Mouse (Mus musculus) kidney, embryonic 16.5 days (tissue): ENCODE measurements around the gene Pga5. TPM values are rescaled to one million over a fixed set of nuclear protein-coding genes. Genes with fewer than 3 reads are reported as not detected.

Experiments used
- ATAC-seq: fragments of 200-750 bp; cut with Nextera tagmentation; 2 replicates; pipeline ENCODE4 v1.8.0; 2017; ENCODE audit warnings: moderate TSS enrichment; ENCODE audit not compliant: low FRiP score, low TSS enrichment
- H3K27ac ChIP-seq: fragments of 300-500 bp; sonication (generic); 2 replicates; pipeline ENCODE4 v1.5.1; 2014; ENCODE audit warnings: low read length
- H3K27me3 ChIP-seq: fragments of 300-500 bp; sonication (generic); 2 replicates; pipeline ENCODE4 v1.6.1; 2014; ENCODE audit warnings: low read length, control low read depth, mixed read lengths; ENCODE audit not compliant: insufficient read depth
- H3K36me3 ChIP-seq: fragments of 300-500 bp; sonication (generic); 2 replicates; pipeline ENCODE4 v1.6.1; 2014; ENCODE audit warnings: low read length, control low read depth, mixed read lengths; ENCODE audit not compliant: insufficient read depth
- H3K4me1 ChIP-seq: fragments of 300-500 bp; sonication (generic); 2 replicates; pipeline ENCODE4 v1.6.1; 2014; ENCODE audit warnings: low read length, control low read depth, mixed read lengths; ENCODE audit not compliant: insufficient read depth
- H3K4me2 ChIP-seq: fragments of 300-500 bp; sonication (generic); replicated peaks from 2 replicates; pipeline ENCODE4 v1.6.1; 2014; ENCODE audit warnings: low read depth, low read length
- H3K4me3 ChIP-seq: fragments of 300-500 bp; sonication (generic); 2 replicates; pipeline ENCODE4 v1.5.1; 2014; ENCODE audit warnings: mild to moderate bottlenecking, low read length
- H3K9ac ChIP-seq: fragments of 300-500 bp; sonication (generic); replicated peaks from 2 replicates; pipeline ENCODE4 v1.6.1; 2014; ENCODE audit warnings: low read length
- H3K9me3 ChIP-seq: fragments of 300-500 bp; sonication (generic); 2 replicates; pipeline ENCODE4 v1.6.1; 2016; ENCODE audit warnings: low read length, control low read depth
- WGBS: fragments of 180-500 bp; shearing (Covaris S2); extraction: QIAGEN DNeasy Blood & Tissue Kit; methylation state at CpG from one replicate; pipeline ENCODE4 v1.1.7; 2014; 5-methylcytosine and 5-hydroxymethylcytosine counted together
- polyA plus RNA-seq: library from polyadenylated mRNA; unstranded; fragments of >200 nt; fragmentation: Nextera tagmentation; extraction: Ambion mirVana; gene quantifications from 2 replicates; pipeline ENCODE4 v1.2.1, GENCODE M21; 2015

Pga5 gene
- polyA plus RNA-seq, 1 experiment from 2014 or later: not detected

DNA sequence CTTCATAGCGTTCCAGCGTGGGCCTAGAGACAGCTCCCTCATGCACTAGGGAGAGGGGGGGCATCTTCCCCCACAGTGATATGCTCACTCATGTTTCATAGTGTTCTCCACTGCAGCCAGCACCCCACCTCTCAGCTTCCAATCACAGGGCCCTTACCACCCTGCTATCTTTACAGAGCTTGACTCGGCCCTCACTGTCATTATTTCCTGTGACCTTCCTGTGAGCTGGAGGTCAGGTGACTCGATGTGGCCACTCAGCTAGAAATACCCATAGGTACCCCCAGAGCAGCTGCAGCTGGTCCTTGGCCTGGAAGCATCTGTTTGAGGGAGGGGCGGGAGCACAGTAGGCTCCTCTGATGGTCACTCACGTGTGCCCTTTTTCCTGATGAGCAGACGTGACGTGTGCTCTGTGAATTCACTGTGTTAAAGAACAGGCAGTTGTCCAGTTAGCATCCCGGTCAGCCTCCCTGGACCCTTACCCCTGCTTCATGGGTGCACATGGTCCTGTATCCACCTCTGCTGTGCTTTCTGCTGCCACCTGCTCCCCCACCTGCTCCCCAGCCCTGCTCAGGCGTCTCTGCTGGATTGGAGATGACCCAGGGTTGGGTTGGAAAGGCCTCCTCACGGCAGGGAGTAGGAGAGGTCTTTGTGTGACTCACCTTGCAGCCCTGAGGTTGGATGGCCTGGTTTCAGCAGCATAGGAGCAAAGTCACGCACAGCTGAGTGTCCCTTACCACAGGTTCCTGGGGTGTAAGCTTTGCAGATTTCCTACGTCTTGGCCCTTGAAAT lies 29.4 kb upstream of the Pga5 start:
- H3K36me3 ChIP-seq: peaks cover 27% of the 10 kb centered on the region
- no peak for ATAC-seq
- H3K27me3 ChIP-seq: no peaks in the 10 kb centered on the region
- no peak overlapping the region for H3K4me3 ChIP-seq
- H3K4me1 ChIP-seq: peaks cover 4% of the 10 kb centered on the region; the same call in 1 of the 2 replicates
- WGBS: 77% methylated on average over 13 of the region's 13 CpGs
- no peak overlapping the region for H3K9ac ChIP-seq
- no peak overlapping the region for H3K4me2 ChIP-seq
- no peak overlapping the region for H3K27ac ChIP-seq
- no peaks in the 10 kb centered on the region for H3K9me3 ChIP-seq

GRCm38 (mm10) chr19:10703470-10703869 lies 25.6 kb upstream of the Pga5 start:
- Histone ChIP-seq H3K9me3 (no peaks in the 10 kb centered on the region), H3K4me1 (peaks cover 30% of the 10 kb centered on the region), H3K9ac (no peak overlapping the region), H3K27me3 (no peaks in the 10 kb centered on the region), H3K4me3 (no peak overlapping the region), H3K4me2 (no peak overlapping the region), H3K36me3 (0 out of 2 replicates have a peak, but pooled peaks cover 9% of the 10 kb centered on the region), H3K27ac (no peak overlapping the region)
- ATAC-seq: no peak
- whole genome bisulfite sequencing: 85% methylated on average over 8 of the region's 8 CpGs

- no peaks in the 10 kb centered on the region for H3K27me3 ChIP-seq
- H3K36me3 ChIP-seq: 0 out of 2 replicates have a peak, but pooled peaks cover 1% of the 10 kb centered on the region
- WGBS: 77% methylated on average over 8 of the region's 8 CpGs
- ATAC-seq: no peak
- no peak overlapping the region for H3K4me3 ChIP-seq
- no peak overlapping the region for H3K27ac ChIP-seq
- H3K4me1 ChIP-seq: peaks cover 44% of the 10 kb centered on the region
- no peaks in the 10 kb centered on the region for H3K9me3 ChIP-seq
- H3K9ac ChIP-seq: no peak overlapping the region
- no peak overlapping the region for H3K4me2 ChIP-seq
Measured at GRCm38 (mm10) chr19:10702125-10702524, 24.3 kb upstream of the Pga5 start.

DNA sequence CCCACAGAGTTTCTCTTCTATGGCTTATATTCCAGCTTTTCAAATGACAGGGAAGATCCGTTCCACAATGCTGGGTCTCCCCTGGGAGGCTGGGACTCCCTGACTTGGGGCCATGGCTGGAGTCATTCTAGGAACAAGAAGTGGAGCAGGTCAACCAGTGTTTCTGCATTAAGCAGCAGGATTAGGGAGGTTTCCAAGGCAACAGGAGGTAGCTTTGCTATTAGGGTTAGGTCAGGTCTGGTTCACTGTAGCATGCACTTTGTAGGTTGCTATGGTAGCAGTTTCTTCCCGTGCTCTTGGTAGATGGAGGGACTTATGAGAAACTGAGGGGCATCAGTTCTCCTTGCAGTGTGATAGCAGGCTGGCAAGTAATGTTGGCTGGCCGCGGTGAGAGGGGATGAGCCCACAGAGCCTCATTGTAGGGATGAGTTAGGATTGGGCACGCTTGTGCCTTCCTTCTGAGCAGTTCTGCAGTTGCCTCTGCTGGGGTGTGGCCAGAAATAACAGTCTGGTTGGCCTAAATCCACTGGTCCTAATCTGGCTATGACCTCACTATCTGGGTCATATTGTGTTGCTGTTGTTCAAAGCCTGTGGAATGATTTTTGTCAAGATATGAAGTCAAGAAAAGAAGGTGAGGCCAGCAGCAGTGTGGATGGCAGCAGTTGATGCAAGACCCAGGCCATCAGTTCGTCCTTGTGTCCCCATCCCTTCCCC lies 23.3 kb upstream of the Pga5 start:
- ATAC-seq: no peak
- WGBS: 61% methylated on average over 6 of the region's 6 CpGs
- H3K4me3 ChIP-seq: no peak overlapping the region
- H3K4me2 ChIP-seq: no peak overlapping the region
- H3K9me3 ChIP-seq: no peaks in the 10 kb centered on the region
- H3K4me1 ChIP-seq: peaks cover 51% of the 10 kb centered on the region
- H3K27ac ChIP-seq: no peak overlapping the region
- no peaks in the 10 kb centered on the region for H3K27me3 ChIP-seq
- no peak overlapping the region for H3K9ac ChIP-seq
- no peaks in the 10 kb centered on the region for H3K36me3 ChIP-seq

GRCm38 (mm10) chr19:10699851-10700250 lies 22.0 kb upstream of the Pga5 start:
- Histone ChIP-seq H3K4me1 (peaks cover 62% of the 10 kb centered on the region), H3K36me3 (no peaks in the 10 kb centered on the region), H3K27ac (0 out of 2 replicates have a peak overlapping the region, but pooled peaks have one; percentile 8), H3K9me3 (no peaks in the 10 kb centered on the region), H3K4me3 (no peak overlapping the region), H3K27me3 (no peaks in the 10 kb centered on the region), H3K9ac (peak overlapping the region; percentile 0; the same call in 1 of the 2 replicates), H3K4me2 (no peak overlapping the region)
- 65% methylated on average over 9 of the region's 9 CpGs for WGBS
- no peak for ATAC-seq

GRCm38 (mm10) chr19:10698131-10698991 lies 20.5 kb upstream of the Pga5 start:
- 79% methylated on average over 9 of the region's 9 CpGs for WGBS
- no peak overlapping the region for H3K4me2 ChIP-seq
- ATAC-seq: peak; percentile 52; the same call in 1 of the 2 replicates
- H3K27me3 ChIP-seq: no peaks in the 10 kb centered on the region
- 0 out of 2 replicates have a peak overlapping the region, but pooled peaks have one; percentile 9 for H3K9ac ChIP-seq
- H3K36me3 ChIP-seq: no peaks in the 10 kb centered on the region
- no peak overlapping the region for H3K4me3 ChIP-seq
- H3K4me1 ChIP-seq: peaks cover 62% of the 10 kb centered on the region
- peak overlapping the region; percentile 71 for H3K27ac ChIP-seq
- no peaks in the 10 kb centered on the region for H3K9me3 ChIP-seq

DNA sequence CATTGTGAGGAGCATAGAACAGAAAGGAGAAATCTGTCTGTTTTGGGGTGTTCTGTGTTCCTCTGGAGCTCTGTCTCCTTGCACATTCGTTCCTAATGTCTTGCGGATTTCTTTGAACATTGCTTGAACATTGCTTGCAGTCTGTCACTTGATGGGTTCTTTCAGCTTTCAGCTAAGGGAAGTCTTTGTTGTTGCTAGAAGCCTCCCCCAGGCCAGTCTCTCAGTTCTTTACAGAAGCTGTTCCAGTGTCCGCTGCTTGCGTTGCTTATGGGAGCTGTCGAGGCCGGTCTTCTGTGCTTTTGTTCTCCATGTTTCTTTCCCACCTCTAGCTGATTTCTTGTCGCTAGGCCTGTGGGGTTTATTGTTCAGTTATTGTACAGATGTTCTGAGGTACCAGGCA lies 17.9 kb upstream of the Pga5 start:
- no peak overlapping the region for H3K4me2 ChIP-seq
- 0 out of 2 replicates have a peak overlapping the region, but pooled peaks have one; percentile 23 for H3K9ac ChIP-seq
- H3K9me3 ChIP-seq: no peaks in the 10 kb centered on the region
- H3K27me3 ChIP-seq: no peaks in the 10 kb centered on the region
- peaks cover 54% of the 10 kb centered on the region for H3K4me1 ChIP-seq
- H3K4me3 ChIP-seq: no peak overlapping the region
- peak overlapping the region; percentile 57 for H3K27ac ChIP-seq
- ATAC-seq: no peak
- 34% methylated on average over 7 of the region's 7 CpGs for WGBS
- H3K36me3 ChIP-seq: no peaks in the 10 kb centered on the region

DNA sequence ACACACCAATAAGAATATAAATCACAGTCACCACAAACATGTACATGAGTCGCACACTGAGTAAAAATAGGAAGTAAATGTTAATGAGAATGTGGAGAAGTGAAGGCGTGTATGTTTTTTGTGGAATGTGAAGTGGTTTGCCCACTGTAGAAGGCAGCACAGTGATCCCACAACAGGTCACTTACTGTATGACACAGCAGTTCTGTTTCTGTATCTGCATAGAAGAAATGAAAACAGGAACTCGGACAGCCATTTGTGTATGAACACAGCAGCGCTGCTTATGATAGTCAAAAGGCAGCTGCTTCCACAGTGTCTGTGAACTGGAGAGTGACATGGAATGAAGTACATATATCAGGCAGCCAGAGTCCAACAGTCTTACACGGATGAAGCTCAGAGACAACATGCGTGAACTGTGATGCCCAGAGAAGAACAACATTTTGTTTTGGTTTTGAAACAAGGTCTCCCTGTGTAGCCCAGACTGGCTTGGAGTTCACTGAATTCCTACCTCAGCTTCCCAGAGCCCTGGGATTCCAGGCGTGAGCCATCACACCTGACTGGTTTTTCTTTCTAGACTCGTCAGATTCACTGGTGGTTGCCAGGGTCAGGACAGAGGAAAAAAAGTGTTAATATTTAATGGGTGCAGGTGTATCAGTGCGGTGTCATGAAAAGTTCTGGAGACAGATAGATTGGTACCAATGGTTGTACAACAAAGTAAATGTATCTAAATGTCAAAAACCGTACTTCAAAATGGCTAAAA lies 16.2 kb upstream of the Pga5 start:
- 80% methylated on average over 10 of the region's 10 CpGs for WGBS
- Histone ChIP-seq H3K4me1 (peaks cover 56% of the 10 kb centered on the region), H3K36me3 (no peaks in the 10 kb centered on the region), H3K4me2 (no peak overlapping the region), H3K9me3 (no peaks in the 10 kb centered on the region), H3K27me3 (no peaks in the 10 kb centered on the region), H3K4me3 (no peak overlapping the region), H3K9ac (no peak overlapping the region), H3K27ac (peak overlapping the region; percentile 8; the same call in 1 of the 2 replicates)
- no peak for ATAC-seq

DNA sequence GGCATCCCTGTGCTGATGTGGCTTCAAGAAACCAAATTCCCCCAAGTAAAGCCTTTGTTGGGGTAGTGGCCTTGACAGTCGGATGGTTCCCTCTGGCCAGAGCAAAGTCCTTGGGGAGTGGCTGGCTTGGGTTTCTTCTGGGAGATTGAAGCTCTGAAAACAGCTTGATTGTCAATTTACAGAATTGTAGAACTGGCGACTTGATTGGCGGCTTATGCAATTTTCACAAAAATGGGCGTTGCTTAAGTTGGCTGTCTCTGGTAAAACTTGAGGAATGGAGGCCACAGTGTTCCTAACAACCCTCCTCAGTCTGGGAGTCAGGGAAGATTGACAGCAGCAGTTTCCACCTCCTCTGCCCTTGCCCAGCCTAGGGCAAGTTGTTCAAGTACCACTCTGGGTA lies 14.5 kb upstream of the Pga5 start:
- Histone ChIP-seq H3K4me1 (peaks cover 46% of the 10 kb centered on the region), H3K36me3 (no peaks in the 10 kb centered on the region), H3K27me3 (no peaks in the 10 kb centered on the region), H3K9ac (no peak overlapping the region), H3K27ac (no peak overlapping the region), H3K4me3 (no peak overlapping the region), H3K9me3 (no peaks in the 10 kb centered on the region), H3K4me2 (no peak overlapping the region)
- WGBS: 86% methylated on average over 4 of the region's 4 CpGs
- no peak for ATAC-seq
